15 mouse cellular contexts compared by ENCODE assay signal in the genomic region with DNA sequence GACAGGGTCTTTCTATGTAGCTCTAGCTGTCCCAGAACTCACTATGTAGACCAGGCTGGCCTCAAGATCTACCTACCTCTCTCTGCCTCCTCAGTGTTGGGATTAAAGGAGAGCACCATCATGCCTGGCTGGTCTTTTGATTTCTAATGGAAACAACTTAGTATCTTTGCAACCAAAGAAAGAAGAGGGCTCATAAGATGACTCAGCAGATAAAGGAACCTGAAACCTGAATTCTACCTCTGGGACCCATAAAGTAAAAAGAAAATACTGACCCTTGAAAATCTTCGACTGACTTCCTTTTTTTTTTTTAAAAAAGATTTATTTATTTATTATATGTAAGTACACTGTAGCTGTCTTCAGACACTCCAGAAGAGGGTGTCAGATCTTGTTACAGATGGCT. TPM values are rescaled to one million over a fixed set of nuclear protein-coding genes. Genes with fewer than 3 reads are reported as not detected.
"Had no signal": no experiment of that assay in that cellular context is flagged by ENCODE, and none has a peak within 500 bp of the region (broad histone marks: within the 10 kb centered on the region; RNA-seq: fewer than 3 reads in every experiment).

No protein-coding gene starts in this region.

- H3K4me3 ChIP-seq: intestine, embryonic 15.5 days; limb, embryonic 12.5 days; midbrain, embryonic 10.5 days; midbrain, embryonic 15.5 days had no signal

- H3K9ac ChIP-seq: intestine, embryonic 15.5 days; limb, embryonic 12.5 days; midbrain, embryonic 15.5 days had no signal

- ATAC-seq: hindbrain, postnatal 0 days; intestine, embryonic 15.5 days; midbrain, embryonic 15.5 days had no signal

- H3K27me3 ChIP-seq: intestine, embryonic 15.5 days; limb, embryonic 12.5 days; midbrain, embryonic 15.5 days had no signal

- H3K36me3 ChIP-seq: midbrain, embryonic 15.5 days had no signal

- H3K27ac ChIP-seq: hindbrain, postnatal 0 days; intestine, embryonic 15.5 days; limb, embryonic 12.5 days; midbrain, embryonic 10.5 days; midbrain, embryonic 15.5 days had no signal

- H3K4me2 ChIP-seq: intestine, embryonic 15.5 days; limb, embryonic 12.5 days; midbrain, embryonic 15.5 days had no signal

- DNase-seq: kidney, adult 18-20 months; kidney, postnatal 25 days; lung, adult 18-20 months; lung, postnatal 4 days; right cerebral cortex, postnatal 4 days; spleen, adult 18-20 months; thymus, adult 18-20 months; thymus, postnatal 14 days had no signal

- H3K4me1 ChIP-seq: intestine, embryonic 15.5 days; limb, embryonic 12.5 days; midbrain, embryonic 10.5 days; midbrain, embryonic 15.5 days had no signal

- H3K9me3 ChIP-seq: intestine, embryonic 15.5 days; limb, embryonic 12.5 days; midbrain, embryonic 10.5 days; midbrain, embryonic 15.5 days had no signal

RNA-seq across cellular contexts. Expression of a gene that starts 21.6 kb away (rescaled TPM):
- total RNA-seq: left cerebral cortex, postnatal 36 days; megakaryocyte, adult 5-6 weeks had no signal
- polyA plus RNA-seq: intestine, embryonic 15.5 days had no signal
